Mouse (Mus musculus): ENCODE measurements around the gene Tmem177. TPM values are rescaled to one million over a fixed set of nuclear protein-coding genes. Genes with fewer than 3 reads are reported as not detected.

The Tmem177 gene
- 7.6 and 8.5 TPM in 2 replicates for polyA plus RNA-seq (2015; fragmentation: Nextera tagmentation; extraction: Ambion mirVana)

GRCm38 (mm10) chr1:119912953-119913814 lies at the start of gene Tmem177:
Gene Tmem177, minus strand, starts transcription at chr1:119913208.
- H3K4me2 ChIP-seq = peak within 1 kb of the TSS; percentile 73
- H3K4me3 ChIP-seq = peak within 1 kb of the TSS; percentile 64
- H3K9ac ChIP-seq = peak within 1 kb of the TSS; percentile 58
- no peaks in the 10 kb centered on the region for H3K27me3 ChIP-seq
- H3K4me1 ChIP-seq (replicated peaks) = peaks cover 12% of the 10 kb centered on the region
- H3K9me3 ChIP-seq = no peaks in the 10 kb centered on the region
- 11% methylated on average over 42 of the region's 42 CpGs for WGBS
- peak within 1 kb of the TSS; percentile 75 for H3K27ac ChIP-seq (replicated peaks)
- H3K36me3 ChIP-seq = peaks cover 5% of the 10 kb centered on the region; the same call in 1 of the 2 replicates
- peak; percentile 96 for ATAC-seq (ENCODE audit: low FRiP score, low read depth)

- H3K9me3 ChIP-seq = no peaks in the 10 kb centered on the region
- 76% methylated on average over 7 of the region's 7 CpGs for WGBS
- H3K27me3 ChIP-seq = no peaks in the 10 kb centered on the region
- H3K9ac ChIP-seq = no peak overlapping the region
- no peak overlapping the region for H3K27ac ChIP-seq (replicated peaks)
- ATAC-seq (ENCODE audit: low FRiP score, low read depth) = no peak
- no peaks in the 10 kb centered on the region for H3K36me3 ChIP-seq
- no peak overlapping the region for H3K4me2 ChIP-seq
- H3K4me3 ChIP-seq = no peak overlapping the region
- no peaks in the 10 kb centered on the region for H3K4me1 ChIP-seq (replicated peaks)
Observed at GRCm38 (mm10) chr1:119959920-119960319, 46.9 kb upstream of the Tmem177 start.

- H3K27me3 ChIP-seq = no peaks in the 10 kb centered on the region
- no peak overlapping the region for H3K27ac ChIP-seq (replicated peaks)
- WGBS = 98% methylated on average over 4 of the region's 4 CpGs
- H3K9ac ChIP-seq = no peak overlapping the region
- no peak overlapping the region for H3K4me3 ChIP-seq
- no peaks in the 10 kb centered on the region for H3K9me3 ChIP-seq
- no peak for ATAC-seq (ENCODE audit: low FRiP score, low read depth)
- no peaks in the 10 kb centered on the region for H3K4me1 ChIP-seq (replicated peaks)
- H3K4me2 ChIP-seq = no peak overlapping the region
- no peaks in the 10 kb centered on the region for H3K36me3 ChIP-seq
Observed at GRCm38 (mm10) chr1:119959464-119959863, 46.5 kb upstream of the Tmem177 start.

GRCm38 (mm10) chr1:119957716-119958222 lies 44.8 kb upstream of the Tmem177 start:
- Histone ChIP-seq H3K9me3 (no peaks in the 10 kb centered on the region), H3K4me2 (no peak overlapping the region), H3K4me1 (replicated peaks) (no peaks in the 10 kb centered on the region), H3K4me3 (no peak overlapping the region), H3K27ac (replicated peaks) (no peak overlapping the region), H3K9ac (no peak overlapping the region), H3K36me3 (no peaks in the 10 kb centered on the region), H3K27me3 (no peaks in the 10 kb centered on the region)
- ATAC-seq (ENCODE audit: low FRiP score, low read depth) = peak; percentile 77
- WGBS = 51% methylated on average over 9 of the region's 9 CpGs

- H3K4me1 ChIP-seq (replicated peaks) = no peaks in the 10 kb centered on the region
- no peaks in the 10 kb centered on the region for H3K9me3 ChIP-seq
Observed at GRCm38 (mm10) chr1:119954680-119955079, 41.7 kb upstream of the Tmem177 start.

GRCm38 (mm10) chr1:119953456-119953855 lies 40.4 kb upstream of the Tmem177 start:
- no peak overlapping the region for H3K27ac ChIP-seq (replicated peaks)
- no peaks in the 10 kb centered on the region for H3K36me3 ChIP-seq
- no peaks in the 10 kb centered on the region for H3K9me3 ChIP-seq
- no peak overlapping the region for H3K4me3 ChIP-seq
- no peak for ATAC-seq (ENCODE audit: low FRiP score, low read depth)
- WGBS = 82% methylated on average over 9 of the region's 9 CpGs
- H3K9ac ChIP-seq = no peak overlapping the region
- no peaks in the 10 kb centered on the region for H3K4me1 ChIP-seq (replicated peaks)
- no peak overlapping the region for H3K4me2 ChIP-seq
- no peaks in the 10 kb centered on the region for H3K27me3 ChIP-seq

More at GRCm38 (mm10) chr1:119954680-119955079, 41.7 kb upstream of the Tmem177 start:
- Histone ChIP-seq H3K27me3 (no peaks in the 10 kb centered on the region), H3K4me3 (no peak overlapping the region), H3K36me3 (no peaks in the 10 kb centered on the region), H3K4me2 (no peak overlapping the region), H3K9ac (no peak overlapping the region), H3K27ac (replicated peaks) (no peak overlapping the region)
- ATAC-seq (ENCODE audit: low FRiP score, low read depth) = 0 out of 2 replicates have a peak, but pooled peaks have one; percentile 52
- WGBS = 64% methylated on average over 2 of the region's 2 CpGs

- H3K4me2 ChIP-seq = no peak overlapping the region
- ATAC-seq (ENCODE audit: low FRiP score, low read depth) = no peak
- no peak overlapping the region for H3K27ac ChIP-seq (replicated peaks)
- WGBS = 95% methylated on average over 8 of the region's 8 CpGs
- no peaks in the 10 kb centered on the region for H3K27me3 ChIP-seq
- H3K36me3 ChIP-seq = no peaks in the 10 kb centered on the region
- H3K9me3 ChIP-seq = no peaks in the 10 kb centered on the region
- H3K4me1 ChIP-seq (replicated peaks) = no peaks in the 10 kb centered on the region
- H3K9ac ChIP-seq = no peak overlapping the region
- no peak overlapping the region for H3K4me3 ChIP-seq
Observed at GRCm38 (mm10) chr1:119950086-119950485, 37.1 kb upstream of the Tmem177 start.

- no peak overlapping the region for H3K27ac ChIP-seq (replicated peaks)
- no peaks in the 10 kb centered on the region for H3K4me1 ChIP-seq (replicated peaks)
- no peaks in the 10 kb centered on the region for H3K9me3 ChIP-seq
- no peak overlapping the region for H3K9ac ChIP-seq
- H3K4me3 ChIP-seq = no peak overlapping the region
- no peaks in the 10 kb centered on the region for H3K27me3 ChIP-seq
- 40% methylated on average over 7 of the region's 7 CpGs for WGBS
- no peaks in the 10 kb centered on the region for H3K36me3 ChIP-seq
- no peak for ATAC-seq (ENCODE audit: low FRiP score, low read depth)
- no peak overlapping the region for H3K4me2 ChIP-seq
Observed at GRCm38 (mm10) chr1:119936861-119937260, 23.9 kb upstream of the Tmem177 start.

- H3K4me3 ChIP-seq = no peak overlapping the region
- no peaks in the 10 kb centered on the region for H3K4me1 ChIP-seq (replicated peaks)
- no peak overlapping the region for H3K4me2 ChIP-seq
- no peak overlapping the region for H3K27ac ChIP-seq (replicated peaks)
- no peaks in the 10 kb centered on the region for H3K27me3 ChIP-seq
- no peaks in the 10 kb centered on the region for H3K36me3 ChIP-seq
- ATAC-seq (ENCODE audit: low FRiP score, low read depth) = no peak
- WGBS = 80% methylated on average over 4 of the region's 4 CpGs
- H3K9ac ChIP-seq = no peak overlapping the region
- no peaks in the 10 kb centered on the region for H3K9me3 ChIP-seq
Observed at GRCm38 (mm10) chr1:119931421-119932150, 18.6 kb upstream of the Tmem177 start.

- Histone ChIP-seq H3K9me3 (no peaks in the 10 kb centered on the region), H3K4me3 (no peak overlapping the region), H3K27me3 (no peaks in the 10 kb centered on the region), H3K9ac (no peak overlapping the region), H3K27ac (replicated peaks) (no peak overlapping the region), H3K36me3 (no peaks in the 10 kb centered on the region), H3K4me2 (no peak overlapping the region), H3K4me1 (replicated peaks) (no peaks in the 10 kb centered on the region)
- ATAC-seq (ENCODE audit: low FRiP score, low read depth) = 0 out of 2 replicates have a peak, but pooled peaks have one; percentile 51
- WGBS = 83% methylated on average over 1 of the region's 1 CpGs
Observed at GRCm38 (mm10) chr1:119929715-119930114, 16.7 kb upstream of the Tmem177 start.

- Histone ChIP-seq H3K4me2 (no peak overlapping the region), H3K27me3 (no peaks in the 10 kb centered on the region), H3K36me3 (no peaks in the 10 kb centered on the region), H3K9ac (no peak overlapping the region), H3K4me3 (no peak overlapping the region), H3K4me1 (replicated peaks) (no peaks in the 10 kb centered on the region), H3K27ac (replicated peaks) (no peak overlapping the region), H3K9me3 (no peaks in the 10 kb centered on the region)
- WGBS = 56% methylated on average over 4 of the region's 4 CpGs
- ATAC-seq (ENCODE audit: low FRiP score, low read depth) = no peak
Observed at GRCm38 (mm10) chr1:119919299-119919698, 6.3 kb upstream of the Tmem177 start.

- ATAC-seq (ENCODE audit: low FRiP score, low read depth) = no peak
- 89% methylated on average over 5 of the region's 5 CpGs for WGBS
- H3K4me2 ChIP-seq = no peak overlapping the region
Observed at GRCm38 (mm10) chr1:119916823-119917371, 3.9 kb upstream of the Tmem177 start.

More at GRCm38 (mm10) chr1:119916823-119917371, 3.9 kb upstream of the Tmem177 start:
- peaks cover 11% of the 10 kb centered on the region for H3K4me1 ChIP-seq (replicated peaks)
- H3K27ac ChIP-seq (replicated peaks) = no peak overlapping the region
- no peak overlapping the region for H3K4me3 ChIP-seq
- H3K36me3 ChIP-seq = no peaks in the 10 kb centered on the region
- no peaks in the 10 kb centered on the region for H3K27me3 ChIP-seq
- H3K9ac ChIP-seq = no peak overlapping the region
- no peaks in the 10 kb centered on the region for H3K9me3 ChIP-seq
